Mouse (Mus musculus): ENCODE measurements around the gene Cyp4f14.

- no peak for TF ChIP-seq GATA1 (IDR thresholded peaks at IDR 0.05; ENCODE audit: low read length)
- no peak for TF ChIP-seq TAL1 (IDR thresholded peaks at IDR 0.05; ENCODE audit: low read length)
Measured at GRCm38 (mm10) chr17:32905239-32905638, 11.9 kb downstream of the Cyp4f14 start.
